Mouse (Mus musculus) heart, embryonic 12.5 days (tissue): ENCODE data around the gene Zkscan17. TPM values are rescaled to one million over a fixed set of nuclear protein-coding genes. Genes with fewer than 3 reads are reported as not detected.

Source experiments
- ATAC-seq: fragments of 200-750 bp; cut with Nextera tagmentation; 2 replicates; pipeline ENCODE4 v1.8.0; 2017; ENCODE audit warnings: moderate TSS enrichment, moderate library complexity; ENCODE audit not compliant: insufficient number of reproducible peaks, low FRiP score
- H3K27ac ChIP-seq: fragments of 300-500 bp; sonication (generic); 2 replicates; pipeline ENCODE4 v1.5.1; 2016; ENCODE audit warnings: mild to moderate bottlenecking, moderate library complexity; ENCODE audit not compliant: poor library complexity, severe bottlenecking
- H3K27me3 ChIP-seq: fragments of 300-500 bp; sonication (generic); replicated peaks from 2 replicates; pipeline ENCODE4 v1.6.1; 2016; ENCODE audit warnings: mild to moderate bottlenecking, moderate library complexity
- H3K36me3 ChIP-seq: fragments of 300-500 bp; sonication (generic); 2 replicates; pipeline ENCODE4 v1.6.1; 2016; ENCODE audit warnings: mild to moderate bottlenecking, moderate library complexity
- H3K4me1 ChIP-seq: fragments of 300-500 bp; sonication (generic); replicated peaks from 2 replicates; pipeline ENCODE4 v1.6.1; 2016; ENCODE audit warnings: mild to moderate bottlenecking
- H3K4me2 ChIP-seq: fragments of 300-500 bp; sonication (generic); 2 replicates; pipeline ENCODE4 v1.6.1; 2016; ENCODE audit warnings: mild to moderate bottlenecking, moderate library complexity
- H3K4me3 ChIP-seq: fragments of 300-500 bp; sonication (generic); 2 replicates; pipeline ENCODE4 v1.5.1; 2016; ENCODE audit warnings: mild to moderate bottlenecking
- H3K9ac ChIP-seq: fragments of 300-500 bp; sonication (generic); 2 replicates; pipeline ENCODE4 v1.6.1; 2016; ENCODE audit warnings: mild to moderate bottlenecking, moderate library complexity
- H3K9me3 ChIP-seq: fragments of 300-500 bp; sonication (generic); replicated peaks from 2 replicates; pipeline ENCODE4 v1.6.1; 2016; ENCODE audit warnings: mild to moderate bottlenecking, moderate library complexity
- WGBS: fragments of 180-500 bp; shearing (Covaris S2); methylation state at CpG from one replicate; pipeline ENCODE4 v1.1.7; 2016; 5-methylcytosine and 5-hydroxymethylcytosine counted together
- polyA plus RNA-seq: library from polyadenylated mRNA; unstranded; fragments of >200 nt; fragmentation: Nextera tagmentation; extraction: Ambion mirVana; gene quantifications from 2 replicates; pipeline ENCODE4 v1.2.1, GENCODE M21; 2016

Zkscan17 gene
- polyA plus RNA-seq, 1 experiment from 2014 or later = 18.4 TPM

GRCm38 (mm10) chr11:59542442-59542841 is 15.9 kb upstream of the Zkscan17 start:
- no peaks in the 10 kb centered on the region for H3K27me3 ChIP-seq
- H3K36me3 ChIP-seq = no peaks in the 10 kb centered on the region
- H3K9me3 ChIP-seq = no peaks in the 10 kb centered on the region
- H3K4me1 ChIP-seq = 0 out of 2 replicates have a peak, but pooled peaks cover 6% of the 10 kb centered on the region
- WGBS = 67% methylated on average over 6 of the region's 6 CpGs
- no peak for ATAC-seq
- H3K4me2 ChIP-seq = no peak overlapping the region
- no peak overlapping the region for H3K27ac ChIP-seq
- no peak overlapping the region for H3K4me3 ChIP-seq
- no peak overlapping the region for H3K9ac ChIP-seq

GRCm38 (mm10) chr11:59541324-59541723 is 14.8 kb upstream of the Zkscan17 start, which contains the start of gene Nlrp3:
TSS of gene Nlrp3 (plus strand) at chr11:59541568.
- Histone ChIP-seq H3K4me3 (no peak within 1 kb of the TSS), H3K9me3 (peaks cover 3% of the 10 kb centered on the region; the same call in 1 of the 2 replicates), H3K9ac (no peak within 1 kb of the TSS), H3K27ac (no peak within 1 kb of the TSS), H3K4me2 (no peak within 1 kb of the TSS), H3K4me1 (0 out of 2 replicates have a peak, but pooled peaks cover 6% of the 10 kb centered on the region), H3K27me3 (no peaks in the 10 kb centered on the region), H3K36me3 (no peaks in the 10 kb centered on the region)
- no peak for ATAC-seq
- WGBS = 44% methylated on average over 3 of the region's 3 CpGs

GRCm38 (mm10) chr11:59540123-59540522 is 13.6 kb upstream of the Zkscan17 start:
- no peak overlapping the region for H3K4me2 ChIP-seq
- H3K9ac ChIP-seq = no peak overlapping the region
- no peak for ATAC-seq
- H3K36me3 ChIP-seq = no peaks in the 10 kb centered on the region
- 57% methylated on average over 3 of the region's 3 CpGs for WGBS
- H3K4me1 ChIP-seq = 0 out of 2 replicates have a peak, but pooled peaks cover 6% of the 10 kb centered on the region
- H3K27ac ChIP-seq = no peak overlapping the region
- H3K4me3 ChIP-seq = no peak overlapping the region
- peaks cover 3% of the 10 kb centered on the region; the same call in 1 of the 2 replicates for H3K9me3 ChIP-seq
- no peaks in the 10 kb centered on the region for H3K27me3 ChIP-seq

- no peak overlapping the region for H3K4me3 ChIP-seq
- ATAC-seq = no peak
- no peak overlapping the region for H3K4me2 ChIP-seq
- H3K9me3 ChIP-seq = peaks cover 3% of the 10 kb centered on the region; the same call in 1 of the 2 replicates
- 0 out of 2 replicates have a peak, but pooled peaks cover 6% of the 10 kb centered on the region for H3K4me1 ChIP-seq
- H3K27ac ChIP-seq = no peak overlapping the region
- H3K36me3 ChIP-seq = no peaks in the 10 kb centered on the region
- WGBS = 36% methylated on average over 11 of the region's 11 CpGs
- H3K9ac ChIP-seq = no peak overlapping the region
- H3K27me3 ChIP-seq = no peaks in the 10 kb centered on the region
Observed at GRCm38 (mm10) chr11:59538387-59538786, 11.8 kb upstream of the Zkscan17 start.

GRCm38 (mm10) chr11:59537218-59538130 is 10.9 kb upstream of the Zkscan17 start:
- no peak overlapping the region for H3K4me2 ChIP-seq
- 0 out of 2 replicates have a peak, but pooled peaks cover 6% of the 10 kb centered on the region for H3K4me1 ChIP-seq
- no peak for ATAC-seq
- H3K9ac ChIP-seq = no peak overlapping the region
- no peak overlapping the region for H3K27ac ChIP-seq
- H3K9me3 ChIP-seq = peaks cover 3% of the 10 kb centered on the region; the same call in 1 of the 2 replicates
- no peaks in the 10 kb centered on the region for H3K27me3 ChIP-seq
- H3K36me3 ChIP-seq = no peaks in the 10 kb centered on the region
- WGBS = 71% methylated on average over 16 of the region's 16 CpGs
- H3K4me3 ChIP-seq = no peak overlapping the region

GRCm38 (mm10) chr11:59531562-59531961 is 5.0 kb upstream of the Zkscan17 start:
- WGBS = 81% methylated on average over 5 of the region's 5 CpGs
- no peaks in the 10 kb centered on the region for H3K9me3 ChIP-seq
- no peak for ATAC-seq

GRCm38 (mm10) chr11:59530870-59531535 is 4.5 kb upstream of the Zkscan17 start:
- no peak overlapping the region for H3K27ac ChIP-seq
- no peak overlapping the region for H3K4me3 ChIP-seq
- WGBS = 74% methylated on average over 6 of the region's 6 CpGs
- no peaks in the 10 kb centered on the region for H3K36me3 ChIP-seq
- no peak for ATAC-seq
- H3K9ac ChIP-seq = no peak overlapping the region
- no peaks in the 10 kb centered on the region for H3K9me3 ChIP-seq
- H3K4me2 ChIP-seq = no peak overlapping the region
- H3K27me3 ChIP-seq = no peaks in the 10 kb centered on the region; the same call in 1 of the 2 replicates
- H3K4me1 ChIP-seq = no peaks in the 10 kb centered on the region

More at GRCm38 (mm10) chr11:59531562-59531961, 5.0 kb upstream of the Zkscan17 start:
- Histone ChIP-seq H3K27me3 (no peaks in the 10 kb centered on the region; the same call in 1 of the 2 replicates), H3K9ac (no peak overlapping the region), H3K36me3 (no peaks in the 10 kb centered on the region), H3K4me3 (no peak overlapping the region), H3K27ac (no peak overlapping the region), H3K4me1 (no peaks in the 10 kb centered on the region), H3K4me2 (no peak overlapping the region)

DNA sequence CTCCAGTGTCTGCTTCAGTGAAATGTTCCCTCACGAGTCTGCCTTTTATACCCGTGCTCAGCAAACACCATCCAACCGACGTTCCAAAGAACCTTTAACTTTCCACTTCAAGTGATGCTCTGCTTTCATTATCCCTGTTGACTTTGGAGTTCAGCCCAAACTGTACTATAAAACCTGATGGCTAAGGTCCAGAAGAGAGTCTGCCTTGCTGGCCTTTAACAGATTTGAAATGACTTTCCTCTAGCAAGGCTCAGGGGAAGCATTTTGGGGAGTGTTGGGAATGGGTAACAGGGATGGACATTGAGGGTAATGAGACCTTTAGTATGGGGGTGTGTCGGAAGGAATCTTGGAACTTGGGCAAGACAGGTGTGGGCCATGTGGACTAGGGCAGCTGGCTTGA is 3.7 kb upstream of the Zkscan17 start:
- Histone ChIP-seq H3K9ac (no peak overlapping the region), H3K27me3 (no peaks in the 10 kb centered on the region; the same call in 1 of the 2 replicates), H3K36me3 (no peaks in the 10 kb centered on the region), H3K4me3 (no peak overlapping the region), H3K27ac (no peak overlapping the region), H3K9me3 (no peaks in the 10 kb centered on the region), H3K4me1 (no peaks in the 10 kb centered on the region), H3K4me2 (no peak overlapping the region)
- ATAC-seq = no peak
- 74% methylated on average over 5 of the region's 5 CpGs for WGBS

DNA sequence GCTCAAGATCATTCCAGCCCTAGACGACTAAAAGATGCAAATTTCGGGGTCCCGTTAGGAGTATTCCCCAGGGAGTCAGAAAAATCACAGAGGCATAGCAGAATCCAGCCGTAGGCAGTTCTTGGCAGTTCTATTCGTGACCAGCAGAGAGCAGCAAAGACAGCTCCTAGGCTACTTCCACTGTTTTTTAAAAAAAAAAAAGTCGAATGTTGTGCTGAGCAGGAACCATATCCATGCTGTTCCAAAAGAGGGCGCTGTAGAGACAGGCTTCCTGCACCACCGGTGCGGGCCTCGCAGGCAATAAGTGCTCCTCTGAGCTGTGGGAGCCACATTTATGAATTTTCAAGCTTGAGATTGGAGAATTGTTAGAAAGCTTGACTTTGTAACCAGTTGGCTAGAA is 1.3 kb downstream of the Zkscan17 start:
- ATAC-seq = no peak
- no peak overlapping the region for H3K9ac ChIP-seq
- no peaks in the 10 kb centered on the region for H3K9me3 ChIP-seq
- no peak overlapping the region for H3K27ac ChIP-seq
- H3K36me3 ChIP-seq = no peaks in the 10 kb centered on the region
- peaks cover 3% of the 10 kb centered on the region; the same call in 1 of the 2 replicates for H3K4me1 ChIP-seq
- WGBS = 7% methylated on average over 10 of the region's 10 CpGs
- H3K4me3 ChIP-seq = no peak overlapping the region
- no peaks in the 10 kb centered on the region; the same call in 1 of the 2 replicates for H3K27me3 ChIP-seq
- H3K4me2 ChIP-seq = no peak overlapping the region

DNA sequence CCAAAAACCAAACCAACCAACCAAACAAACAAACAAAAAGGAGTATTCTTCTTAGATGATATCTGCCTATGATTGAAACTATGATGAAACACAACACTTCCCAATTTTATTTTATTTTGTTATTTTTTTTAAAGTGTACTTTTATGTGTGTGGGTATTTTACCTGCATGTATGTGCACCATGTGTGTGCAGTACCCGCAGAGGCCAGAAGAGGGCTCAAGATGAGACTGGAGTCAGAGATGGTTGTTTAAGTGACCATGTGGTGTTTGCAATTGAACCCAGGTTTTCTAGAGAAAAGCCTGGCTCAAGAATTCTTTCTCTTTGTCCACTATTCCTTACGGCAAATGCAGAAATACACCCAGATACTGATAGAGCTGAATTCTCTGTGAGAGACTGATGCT is 2.4 kb downstream of the Zkscan17 start:
- Histone ChIP-seq H3K9me3 (no peaks in the 10 kb centered on the region), H3K27me3 (no peaks in the 10 kb centered on the region; the same call in 1 of the 2 replicates), H3K4me1 (peaks cover 10% of the 10 kb centered on the region), H3K4me2 (no peak overlapping the region), H3K27ac (no peak overlapping the region), H3K4me3 (no peak overlapping the region), H3K9ac (no peak overlapping the region), H3K36me3 (no peaks in the 10 kb centered on the region)
- no peak for ATAC-seq
- WGBS = 94% methylated on average over 2 of the region's 2 CpGs
